Mouse (Mus musculus) hindbrain, postnatal 0 days (tissue): ENCODE data around the gene Isoc2a. TPM values are rescaled to one million over a fixed set of nuclear protein-coding genes. Genes with fewer than 3 reads are reported as not detected.

Experiments
- ATAC-seq: fragments of 200-750 bp; cut with Nextera tagmentation; 2 replicates; pipeline ENCODE4 v1.8.0; 2017; ENCODE audit warnings: mild to moderate bottlenecking, moderate TSS enrichment, moderate library complexity
- DNase-seq: peaks from one replicate; pipeline ENCODE4 v3.0.0-alpha.2; 2015; ENCODE audit warnings: low spot score
- H3K27ac ChIP-seq: fragments of 300-500 bp; sonication (generic); 2 replicates; pipeline ENCODE4 v1.5.1; 2014; ENCODE audit warnings: mild to moderate bottlenecking
- H3K27me3 ChIP-seq: fragments of 300-500 bp; sonication (generic); 2 replicates; pipeline ENCODE4 v1.6.1; 2014; ENCODE audit warnings: low read length, mixed read lengths; ENCODE audit not compliant: insufficient read depth
- H3K36me3 ChIP-seq: fragments of 300-500 bp; sonication (generic); 2 replicates; pipeline ENCODE4 v1.6.1; 2014; ENCODE audit warnings: low read length, mixed read lengths; ENCODE audit not compliant: insufficient read depth
- H3K4me1 ChIP-seq: fragments of 300-500 bp; sonication (generic); 2 replicates; pipeline ENCODE4 v1.6.1; 2014; ENCODE audit warnings: antibody characterized with exemption, low read length, mixed read lengths; ENCODE audit not compliant: insufficient read depth
- H3K4me2 ChIP-seq: fragments of 300-500 bp; sonication (generic); 2 replicates; pipeline ENCODE4 v1.6.1; 2014; ENCODE audit warnings: low read depth, mild to moderate bottlenecking, low read length, moderate library complexity, mixed read lengths
- H3K4me3 ChIP-seq: fragments of 300-500 bp; sonication (generic); 2 replicates; pipeline ENCODE4 v1.5.1; 2014; ENCODE audit warnings: low read length
- H3K9ac ChIP-seq: fragments of 300-500 bp; sonication (generic); replicated peaks from 2 replicates; pipeline ENCODE4 v1.6.1; 2014; ENCODE audit warnings: mild to moderate bottlenecking, low read length, moderate library complexity, mixed read lengths
- H3K9me3 ChIP-seq: fragments of 300-500 bp; sonication (generic); 2 replicates; pipeline ENCODE4 v1.6.1; 2016; ENCODE audit warnings: low read length, mixed read lengths
- CTCF ChIP-seq: IDR thresholded peaks from 2 replicates; pipeline ENCODE4 v1.5.1; 2016; ENCODE audit warnings: antibody characterized with exemption, control low read depth, low read depth
- WGBS: fragments of 180-500 bp; shearing (Covaris S2); extraction: QIAGEN DNeasy Blood & Tissue Kit; methylation state at CpG from one replicate; pipeline ENCODE4 v1.1.7; 2014; 5-methylcytosine and 5-hydroxymethylcytosine counted together
- polyA plus RNA-seq: library from polyadenylated mRNA; unstranded; fragments of >200 nt; fragmentation: Nextera tagmentation; extraction: Ambion mirVana; gene quantifications from 2 replicates; pipeline ENCODE4 v1.2.1, GENCODE M21; 2015
- total RNA-seq: library from RNA; depleted of rRNA; stranded (reverse); fragments of >200 nt; gene quantifications from 2 replicates; pipeline ENCODE4 v1.2.3, GENCODE M21; 2014

The Isoc2a gene
- total and polyA plus RNA-seq, 2 experiments from 2014 or later = 0.43 to 12.2 TPM

- peak; percentile 76 for DNase-seq
- Histone ChIP-seq H3K4me2 (peak overlapping the region; percentile 86), H3K9ac (peak overlapping the region; percentile 63), H3K27me3 (no peaks in the 10 kb centered on the region), H3K36me3 (no peaks in the 10 kb centered on the region), H3K4me3 (peak overlapping the region; percentile 57), H3K4me1 (0 out of 2 replicates have a peak, but pooled peaks cover 6% of the 10 kb centered on the region), H3K9me3 (no peaks in the 10 kb centered on the region), H3K27ac (peak overlapping the region; percentile 77; the same call in 1 of the 2 replicates)
- 1% methylated on average over 16 of the region's 16 CpGs for WGBS
- ATAC-seq = peak; percentile 75
- no peak for TF ChIP-seq CTCF
These were observed 34.3 kb upstream of the Isoc2a start for GRCm38 (mm10) chr7:4842634-4843131.

GRCm38 (mm10) chr7:4843604-4844244, 33.2 kb upstream of the Isoc2a start:
- peak overlapping the region; percentile 86 for H3K4me2 ChIP-seq
- peak overlapping the region; percentile 77 for H3K27ac ChIP-seq
- DNase-seq (peak; percentile 90), ATAC-seq (peak; percentile 27)
- H3K9me3 ChIP-seq = no peaks in the 10 kb centered on the region
- H3K4me1 ChIP-seq = 0 out of 2 replicates have a peak, but pooled peaks cover 6% of the 10 kb centered on the region
- WGBS = under 1% methylated on average over 34 of the region's 34 CpGs
- H3K27me3 ChIP-seq = no peaks in the 10 kb centered on the region
- H3K4me3 ChIP-seq = peak overlapping the region; percentile 57
- TF ChIP-seq CTCF = no peak
- peak overlapping the region; percentile 63 for H3K9ac ChIP-seq
- H3K36me3 ChIP-seq = no peaks in the 10 kb centered on the region

DNA sequence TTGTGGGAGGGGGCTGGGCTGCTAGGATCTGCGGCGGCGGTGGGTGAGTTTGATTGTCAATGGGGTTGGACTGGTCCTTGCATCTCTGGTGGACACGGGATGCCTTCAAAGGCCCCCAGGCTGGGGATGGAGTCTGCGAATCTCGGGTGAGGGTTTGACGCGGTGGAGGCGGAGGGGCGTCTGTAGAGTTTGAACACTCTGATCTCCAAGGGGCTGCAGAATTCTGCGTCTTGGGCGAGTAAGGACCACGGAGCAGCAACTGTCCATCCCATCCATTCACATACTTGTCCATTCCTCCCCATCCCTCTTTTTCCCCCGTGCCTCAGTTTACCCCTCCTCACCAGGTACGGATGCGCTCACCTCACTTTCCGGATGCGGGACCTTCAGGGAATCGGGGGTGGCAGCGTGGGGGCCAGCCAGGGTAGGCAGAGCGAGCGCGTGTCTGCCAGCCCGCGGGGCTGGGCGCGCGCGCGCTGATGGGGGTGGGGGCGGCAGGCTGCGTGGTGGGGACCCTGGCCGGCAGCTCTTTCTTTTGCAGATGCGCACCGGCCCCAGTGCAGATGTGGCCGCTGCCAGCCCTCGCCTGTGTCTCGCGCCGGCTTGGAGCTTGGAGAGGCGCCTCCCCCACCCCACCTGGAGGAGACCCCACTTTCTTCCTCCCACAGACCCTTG, 32.6 kb upstream of the Isoc2a start, which contains the start of gene Shisa7:
Gene Shisa7, minus strand, starts transcription at position 452 of the 672 bp plus-strand sequence.
- TF ChIP-seq CTCF = no peak
- peak; percentile 76 for ATAC-seq
- 0 out of 2 replicates have a peak, but pooled peaks cover 6% of the 10 kb centered on the region for H3K4me1 ChIP-seq
- H3K9me3 ChIP-seq = no peaks in the 10 kb centered on the region
- H3K36me3 ChIP-seq = no peaks in the 10 kb centered on the region
- DNase-seq = peak; percentile 15
- peak within 1 kb of the TSS; percentile 63 for H3K9ac ChIP-seq
- H3K27ac ChIP-seq = peak within 1 kb of the TSS; percentile 77
- peak within 1 kb of the TSS; percentile 86 for H3K4me2 ChIP-seq
- H3K4me3 ChIP-seq = peak within 1 kb of the TSS; percentile 57
- H3K27me3 ChIP-seq = no peaks in the 10 kb centered on the region
- WGBS = under 1% methylated on average over 38 of the region's 41 CpGs

DNA sequence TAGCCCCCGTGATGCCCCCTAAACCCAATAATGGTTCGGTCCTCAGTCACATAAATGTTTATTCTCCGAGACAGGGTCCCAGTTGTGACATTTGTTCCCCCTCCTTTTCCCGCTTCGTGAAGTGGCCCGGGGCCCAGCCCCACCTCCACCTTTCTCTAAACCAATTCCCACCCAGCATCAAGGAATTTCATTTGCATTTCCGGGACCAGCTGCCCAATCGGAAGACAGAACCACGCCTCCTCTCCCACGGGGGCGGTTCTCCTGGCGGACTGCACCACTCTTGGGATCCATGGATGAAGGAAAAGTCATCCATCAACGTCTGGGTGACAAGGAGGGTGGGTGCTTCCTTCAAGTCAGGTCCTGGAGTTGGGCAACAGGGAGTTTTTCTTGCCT, 32.0 kb upstream of the Isoc2a start:
- peak overlapping the region; percentile 86 for H3K4me2 ChIP-seq
- DNase-seq (peak; percentile 95), ATAC-seq (peak; percentile 88)
- TF ChIP-seq CTCF = no peak
- under 1% methylated on average over 13 of the region's 13 CpGs for WGBS
- peak overlapping the region; percentile 77 for H3K27ac ChIP-seq
- H3K36me3 ChIP-seq = no peaks in the 10 kb centered on the region
- H3K9me3 ChIP-seq = no peaks in the 10 kb centered on the region
- peak overlapping the region; percentile 63 for H3K9ac ChIP-seq
- H3K27me3 ChIP-seq = no peaks in the 10 kb centered on the region
- peak overlapping the region; percentile 57 for H3K4me3 ChIP-seq
- H3K4me1 ChIP-seq = 0 out of 2 replicates have a peak, but pooled peaks cover 6% of the 10 kb centered on the region

- no peak for ATAC-seq
- no peak overlapping the region for H3K4me3 ChIP-seq
- TF ChIP-seq CTCF = no peak
- no peak overlapping the region for H3K27ac ChIP-seq
- no peaks in the 10 kb centered on the region for H3K36me3 ChIP-seq
- H3K27me3 ChIP-seq = no peaks in the 10 kb centered on the region
- H3K4me1 ChIP-seq = no peaks in the 10 kb centered on the region
- no peak overlapping the region for H3K9ac ChIP-seq
- no peaks in the 10 kb centered on the region for H3K9me3 ChIP-seq
- no peak for DNase-seq
- 56% methylated on average over 9 of the region's 9 CpGs for WGBS
- H3K4me2 ChIP-seq = no peak overlapping the region
These were observed 27.6 kb upstream of the Isoc2a start for GRCm38 (mm10) chr7:4849372-4849771.

DNA sequence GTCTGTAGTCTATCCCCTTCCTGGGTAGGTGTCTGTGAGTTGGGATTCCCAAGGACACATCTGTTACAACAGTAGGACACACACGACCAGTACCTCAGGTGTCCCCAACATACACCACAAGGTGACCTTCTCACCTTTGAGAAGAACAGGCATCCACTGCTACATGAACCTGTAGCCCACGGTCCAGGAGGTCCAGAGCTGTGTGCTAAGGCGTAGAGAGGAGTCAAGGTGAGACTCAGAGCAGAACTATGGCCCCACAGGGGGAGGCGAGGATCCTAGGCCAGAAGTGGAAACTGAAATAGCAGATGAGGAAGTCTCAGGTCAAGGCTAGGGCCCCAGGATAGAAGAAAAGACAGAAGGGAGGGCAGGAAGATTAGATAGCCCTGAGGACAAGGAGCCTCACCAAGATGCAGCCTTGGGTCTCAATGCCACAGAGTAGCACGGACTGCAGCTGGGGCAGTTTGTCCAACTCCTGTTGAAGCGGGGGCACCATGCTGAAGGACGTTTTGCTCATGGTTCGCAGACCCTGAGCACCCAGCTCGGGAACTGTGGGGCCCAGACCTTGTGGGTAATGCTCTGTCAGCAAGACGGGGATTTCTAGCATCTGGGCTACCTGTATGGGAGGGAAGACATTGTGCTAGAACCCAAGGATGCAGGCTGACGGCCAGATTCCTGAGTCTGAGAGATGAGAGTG, 26.2 kb upstream of the Isoc2a start:
- Histone ChIP-seq H3K36me3 (no peaks in the 10 kb centered on the region), H3K4me3 (no peak overlapping the region), H3K27ac (no peak overlapping the region), H3K4me2 (no peak overlapping the region), H3K27me3 (no peaks in the 10 kb centered on the region), H3K9me3 (no peaks in the 10 kb centered on the region), H3K4me1 (no peaks in the 10 kb centered on the region), H3K9ac (no peak overlapping the region)
- no peak for DNase-seq
- 78% methylated on average over 11 of the region's 11 CpGs for WGBS
- no peak for TF ChIP-seq CTCF
- ATAC-seq = no peak
